Mouse (Mus musculus) erythroblast, adult 5-6 weeks (primary cell): ENCODE data around the gene Ksr2. TPM values are rescaled to one million over a fixed set of nuclear protein-coding genes. Genes with fewer than 3 reads are reported as not detected.
"Not testable (repeated sequence)": the region's sequence is repeated elsewhere in the genome, so short reads cannot be mapped to it uniquely, and the experiment has no call there.

Experiments
- ATAC-seq: replicated peaks from 2 replicates; pipeline ENCODE4 v1.8.0; 2016; ENCODE audit warnings: moderate number of reproducible peaks, mild to moderate bottlenecking, moderate TSS enrichment, inconsistent platforms; ENCODE audit not compliant: poor library complexity, low FRiP score, severe bottlenecking
- total RNA-seq, 2 experiments: library from RNA; stranded (forward) in 1 of 2; stranded (reverse) in 1 of 2; fragments of 150-400 nt in 1 of 2; fragments of 200-764, 138-1000 nt in 1 of 2; gene quantifications; 2 replicates each; pipeline versions ENCODE4 v1.2.3 to v1.2.4; 2015 to 2017; ENCODE audit warnings: low replicate concordance in 2 of 2

The Ksr2 gene
- total RNA-seq (2015; ENCODE audit: low replicate concordance) (0.21 TPM in 1 of 2 replicates, not detected in the other), total RNA-seq (2017; ENCODE audit: low replicate concordance) (under 0.01 TPM in 1 of 2 replicates, not detected in the other)

DNA sequence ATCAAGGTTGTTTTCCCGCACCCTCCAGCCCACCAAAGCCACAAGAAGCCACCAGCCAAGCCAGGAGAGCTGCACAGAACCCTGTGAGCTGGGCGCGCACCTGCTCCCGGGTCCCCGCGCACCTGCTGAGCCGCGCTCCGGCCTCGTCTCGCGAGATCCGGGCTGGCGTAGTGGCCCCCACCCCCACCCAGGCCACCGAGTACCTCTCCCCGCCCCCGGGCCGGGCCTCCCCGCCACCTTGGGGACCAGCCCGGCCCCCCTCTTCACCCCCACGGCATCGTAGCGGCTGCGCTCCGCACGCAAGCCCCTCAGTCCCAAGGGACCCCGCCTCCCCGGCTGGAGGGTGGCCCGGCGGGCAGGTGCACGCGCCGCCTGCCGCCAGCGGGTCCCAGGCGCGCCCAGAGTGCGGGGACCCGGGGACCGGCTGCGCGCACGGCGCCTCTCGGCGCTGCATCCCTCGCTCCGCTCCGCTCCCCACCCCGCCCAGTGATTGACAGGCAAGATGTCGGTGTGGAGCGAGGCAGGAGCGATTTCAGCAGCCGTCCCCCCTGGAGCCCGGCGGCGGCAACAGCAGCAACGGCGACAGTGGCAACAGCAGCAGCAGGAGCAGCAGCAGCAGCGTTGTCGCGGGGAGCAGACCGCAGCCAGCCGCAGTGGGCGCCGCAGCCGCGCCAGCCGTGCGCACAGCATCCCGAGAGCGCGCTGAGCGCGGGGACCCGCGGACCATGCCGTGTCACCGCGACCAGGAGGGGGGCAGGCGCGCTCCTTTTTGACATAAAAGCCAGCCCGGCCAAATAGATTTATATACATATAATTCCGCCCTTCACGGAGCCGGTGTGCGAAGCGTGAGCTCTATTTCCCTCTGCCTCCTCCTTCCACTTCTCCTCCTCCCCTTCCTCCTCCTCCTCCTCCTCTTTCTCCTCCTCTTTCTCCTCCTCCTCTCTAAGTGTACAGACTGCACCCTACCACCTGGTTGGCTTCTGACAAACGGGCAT is at the start of gene Ksr2:
Gene Ksr2, plus strand, starts transcription at position 494 of the 995 bp plus-strand sequence.
- no peak for ATAC-seq

DNA sequence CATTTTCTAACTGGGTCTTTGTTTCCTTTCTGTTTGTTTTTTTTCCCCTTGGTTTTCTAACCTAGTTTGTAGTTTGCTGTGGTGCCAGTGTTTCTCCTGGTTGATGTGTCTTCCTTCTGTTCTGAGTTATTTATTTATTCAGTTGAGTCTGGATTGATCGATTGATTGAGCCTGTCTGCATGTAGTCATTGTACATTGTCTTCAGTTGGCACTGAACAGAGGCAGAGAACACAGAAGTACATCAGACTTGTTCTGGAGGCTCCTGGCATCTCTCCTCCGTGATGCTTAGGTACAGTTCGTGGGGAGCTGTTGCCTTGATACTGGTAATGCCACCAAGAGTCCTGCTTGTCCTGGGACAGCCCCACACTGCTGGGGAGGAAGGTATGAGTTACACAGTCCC is 49.0 kb upstream of the Ksr2 start:
- no peak for ATAC-seq

DNA sequence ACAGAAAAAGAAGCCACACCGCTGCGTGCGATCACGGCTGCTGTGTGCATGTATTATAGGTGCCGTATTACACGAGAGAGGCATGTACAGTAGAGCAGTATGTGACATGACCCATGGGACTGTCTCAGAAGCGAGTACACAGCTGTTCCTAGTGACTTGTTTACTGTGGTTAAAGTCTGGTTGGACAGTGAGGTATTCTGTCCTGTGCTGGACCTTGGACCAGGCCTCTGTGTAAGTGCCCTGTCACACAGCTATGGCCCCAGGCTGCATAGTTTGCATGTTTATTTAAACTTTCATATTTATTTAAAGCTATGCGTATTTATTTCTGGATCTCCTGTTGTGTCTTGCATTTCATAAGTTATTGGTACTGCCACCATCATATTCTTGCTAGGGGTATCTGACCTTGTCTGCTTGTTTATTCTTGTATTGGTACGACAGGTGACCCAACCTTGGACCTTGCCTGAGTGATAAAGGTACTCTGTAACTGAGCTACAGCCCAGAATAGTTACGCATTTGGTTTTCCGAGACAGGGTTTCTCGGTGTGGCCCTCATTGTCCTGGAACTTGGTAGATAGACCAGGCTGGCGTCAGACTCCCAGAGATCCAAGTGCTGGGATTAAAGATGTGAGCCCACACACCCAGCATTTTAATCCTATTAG is 47.8 kb upstream of the Ksr2 start:
- ATAC-seq, result no peak

DNA sequence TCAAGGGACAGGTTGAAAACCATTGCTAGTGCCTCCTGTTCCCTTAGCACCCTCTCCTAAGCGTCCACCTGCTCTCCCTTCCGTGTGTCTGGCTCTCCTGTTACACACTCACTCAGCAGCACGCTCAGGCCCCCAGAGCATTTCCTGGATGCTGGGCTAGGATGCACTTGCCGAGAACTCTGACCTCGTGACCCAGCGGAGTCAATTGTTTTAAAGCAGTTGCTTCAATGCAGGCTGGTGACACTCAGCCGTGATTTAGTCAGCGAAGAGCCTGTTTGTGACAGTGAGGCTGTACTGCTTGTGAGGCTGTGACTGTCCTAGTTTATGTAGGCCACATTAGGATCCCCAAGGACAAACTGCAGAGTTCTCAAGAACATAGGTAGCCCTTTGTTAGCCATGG is 46.6 kb upstream of the Ksr2 start:
- ATAC-seq, result no peak

DNA sequence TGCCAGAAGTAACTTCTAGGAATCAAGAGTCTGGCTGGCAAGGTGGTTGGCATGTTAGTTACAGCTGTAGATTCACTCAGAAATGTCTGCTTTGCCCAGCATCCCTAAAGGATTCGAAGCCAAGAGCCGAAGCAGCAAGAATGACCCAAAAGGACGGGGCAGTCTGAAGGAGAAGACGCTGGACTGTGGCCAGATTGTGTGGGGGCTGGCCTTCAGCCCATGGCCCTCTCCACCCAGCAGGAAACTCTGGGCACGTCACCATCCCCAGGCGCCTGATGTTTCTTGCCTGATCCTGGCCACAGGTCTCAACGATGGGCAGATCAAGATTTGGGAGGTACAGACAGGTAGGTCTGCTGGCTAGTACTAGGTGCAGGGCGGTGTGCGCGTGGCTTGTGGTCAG is 43.2 kb upstream of the Ksr2 start:
- no peak for ATAC-seq

DNA sequence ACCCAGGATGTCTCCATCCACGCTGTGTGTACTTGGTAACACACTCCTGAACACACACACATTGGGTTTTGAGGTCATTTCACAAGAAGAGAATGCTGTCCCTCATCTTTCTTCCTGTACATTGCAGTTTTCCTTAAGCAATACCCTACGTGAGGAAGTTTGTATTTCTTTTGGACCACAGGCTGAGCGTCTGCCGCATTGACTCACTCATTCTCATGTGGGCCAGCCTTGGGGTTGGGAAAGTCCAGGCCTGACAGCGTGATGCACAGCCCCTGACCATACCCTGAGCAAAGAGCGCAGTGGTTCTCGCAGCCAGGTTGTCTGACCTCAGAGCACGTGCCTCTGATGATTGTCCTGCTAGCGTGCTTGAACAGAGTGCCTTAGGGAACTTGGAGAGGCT is 40.4 kb upstream of the Ksr2 start:
- ATAC-seq, result no peak

DNA sequence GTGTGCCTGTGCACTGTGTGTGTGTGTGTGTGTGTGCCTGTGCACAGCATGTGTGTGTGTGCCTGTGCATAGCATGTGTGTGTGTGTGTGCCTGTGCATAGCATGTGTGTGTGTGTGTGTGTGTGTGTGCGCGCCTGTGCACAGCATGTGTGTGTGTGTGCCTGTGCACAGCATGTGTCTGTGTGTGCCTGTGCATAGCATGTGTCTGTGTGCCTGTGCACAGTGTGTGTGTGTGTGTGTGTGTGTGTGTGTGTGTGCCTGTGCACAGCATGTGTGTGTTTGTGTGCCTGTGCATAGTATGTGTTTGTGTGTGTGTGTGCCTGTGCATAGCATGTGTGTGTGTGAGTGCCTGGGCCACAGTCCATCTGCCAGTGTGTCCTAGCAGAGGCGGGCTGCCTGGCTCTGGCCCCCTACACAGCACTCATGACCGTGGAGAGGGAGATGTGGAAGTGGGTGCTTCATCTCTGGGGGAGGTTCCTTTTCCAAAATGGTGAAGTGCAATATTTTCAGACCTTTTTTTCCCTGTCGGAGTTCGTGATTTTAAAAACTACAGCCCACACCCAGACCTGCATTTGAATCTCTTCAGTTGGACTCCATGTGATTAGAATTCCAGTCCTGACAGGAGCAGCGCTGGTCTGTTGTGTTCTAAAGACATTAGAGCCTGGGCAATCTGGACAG is 39.3 kb upstream of the Ksr2 start:
- no peak for ATAC-seq

DNA sequence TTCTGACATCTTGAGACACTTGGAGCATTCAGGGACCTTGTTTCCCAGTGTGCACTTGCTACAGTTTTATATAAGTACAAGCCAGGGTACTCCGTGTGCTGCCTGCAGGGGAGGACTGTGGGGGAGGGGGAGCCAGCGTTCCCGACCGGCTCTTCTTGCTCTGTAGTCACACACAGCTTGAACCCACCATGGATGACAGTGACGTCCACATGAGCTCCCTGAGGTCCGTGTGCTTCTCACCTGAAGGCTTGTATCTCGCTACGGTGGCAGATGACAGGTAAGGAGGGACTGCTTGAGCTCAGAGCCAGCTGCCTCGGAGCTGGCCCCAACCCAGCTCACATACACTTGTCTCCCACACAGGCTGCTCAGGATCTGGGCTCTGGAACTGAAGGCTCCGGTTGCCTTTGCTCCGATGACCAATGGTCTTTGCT is 37.5 kb upstream of the Ksr2 start:
- ATAC-seq, result no peak

DNA sequence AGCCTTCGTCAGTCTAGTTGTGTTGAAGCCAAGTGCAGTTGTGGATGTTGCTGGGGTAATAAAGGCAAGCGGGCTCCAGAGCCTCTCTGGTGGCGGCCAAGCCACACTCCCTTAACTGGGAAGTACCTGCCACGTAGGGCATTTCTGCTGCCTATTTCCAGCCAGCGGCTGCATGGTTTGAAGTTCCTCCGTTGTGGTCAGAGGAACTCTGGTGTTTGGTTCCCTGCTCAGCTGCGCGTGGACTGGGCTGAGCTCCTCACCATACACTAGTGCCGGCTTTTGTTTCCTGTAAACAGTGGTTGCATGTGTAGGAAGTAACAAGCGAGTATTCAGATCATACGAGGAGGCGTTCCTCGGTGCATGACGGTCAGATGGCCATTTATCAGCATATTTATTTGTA is 36.1 kb upstream of the Ksr2 start:
- not testable (repeated sequence) for ATAC-seq

DNA sequence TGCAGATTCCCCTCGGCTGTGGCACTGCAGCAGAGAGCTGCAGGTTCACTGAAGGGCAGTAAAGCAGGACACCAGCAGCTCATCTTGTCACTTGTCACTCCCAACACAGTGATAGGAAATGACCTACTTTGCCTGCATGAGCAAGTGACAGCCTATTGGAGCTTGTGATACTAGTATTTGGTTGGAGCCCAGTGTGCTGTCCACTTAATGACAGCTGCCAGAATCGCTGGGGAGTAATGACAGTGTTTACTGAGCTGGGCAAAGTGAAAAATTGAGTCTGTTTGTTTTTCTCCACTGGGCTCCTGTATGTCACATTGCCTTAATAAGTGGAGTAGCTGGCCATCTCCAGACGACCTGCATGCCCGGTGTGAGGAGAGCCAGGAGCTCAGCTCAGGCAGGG is 33.6 kb upstream of the Ksr2 start:
- no peak for ATAC-seq

DNA sequence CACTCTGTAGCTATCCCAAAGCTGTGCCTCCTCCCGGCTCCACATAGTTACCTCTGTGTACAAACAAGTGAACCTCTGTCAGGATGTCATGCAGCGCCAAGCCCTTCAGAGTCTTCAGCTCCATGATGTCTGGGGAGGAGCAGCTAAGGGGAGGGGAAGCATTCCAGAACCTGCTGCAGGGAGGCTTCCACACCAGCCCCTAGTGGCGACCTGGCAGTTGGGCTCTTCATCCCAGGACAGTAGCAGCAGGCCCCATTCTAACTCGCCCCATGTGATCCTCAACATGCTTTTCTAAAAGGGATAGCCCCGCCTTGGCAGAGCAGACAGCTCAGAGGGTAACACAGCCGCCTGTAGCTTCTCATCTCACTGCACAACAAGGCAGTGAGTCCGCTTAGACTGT is 32.0 kb upstream of the Ksr2 start:
- ATAC-seq, result no peak

DNA sequence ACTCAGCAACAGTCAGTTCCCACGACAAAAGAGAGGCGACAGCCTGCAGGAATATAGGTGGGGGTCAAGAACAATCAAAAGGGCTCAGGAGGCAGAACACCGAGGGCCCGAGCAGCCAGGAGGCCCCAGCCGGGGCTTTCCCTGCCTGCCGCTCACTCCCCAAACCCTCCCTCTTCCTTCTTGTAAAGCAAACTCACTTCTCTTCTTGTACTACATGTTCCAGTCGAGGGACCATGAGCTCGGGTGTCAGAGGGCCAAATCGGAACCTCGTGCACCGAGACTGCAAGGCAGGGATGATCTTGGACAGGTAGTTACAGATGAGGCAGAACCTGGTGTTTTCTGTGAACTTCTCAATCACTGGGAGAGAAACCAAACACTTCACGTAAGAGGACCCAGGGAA is 30.6 kb upstream of the Ksr2 start:
- ATAC-seq, result no peak

DNA sequence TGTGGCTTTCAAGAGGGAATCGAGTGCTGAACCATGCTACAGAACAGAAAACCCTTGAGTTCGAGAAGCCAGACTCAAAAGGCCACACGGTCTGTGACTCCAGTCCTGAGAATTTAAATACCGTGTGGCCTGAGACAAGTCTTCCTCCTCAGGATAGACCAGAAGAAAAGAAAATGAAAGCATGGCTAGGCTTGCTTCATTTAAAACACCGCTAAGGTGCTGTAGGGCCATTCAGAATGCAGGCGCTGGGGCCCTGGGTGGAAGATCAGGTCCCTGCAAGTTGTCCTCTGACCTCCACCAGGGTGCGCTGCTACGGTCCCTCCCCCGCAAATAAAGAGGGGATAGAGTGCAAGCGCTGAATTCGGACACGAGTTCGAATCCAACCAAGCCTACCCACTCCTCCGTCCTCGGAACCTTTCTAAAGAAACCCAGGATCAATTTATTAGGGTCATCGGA is 25.5 kb upstream of the Ksr2 start:
- ATAC-seq, result peak; percentile 77

DNA sequence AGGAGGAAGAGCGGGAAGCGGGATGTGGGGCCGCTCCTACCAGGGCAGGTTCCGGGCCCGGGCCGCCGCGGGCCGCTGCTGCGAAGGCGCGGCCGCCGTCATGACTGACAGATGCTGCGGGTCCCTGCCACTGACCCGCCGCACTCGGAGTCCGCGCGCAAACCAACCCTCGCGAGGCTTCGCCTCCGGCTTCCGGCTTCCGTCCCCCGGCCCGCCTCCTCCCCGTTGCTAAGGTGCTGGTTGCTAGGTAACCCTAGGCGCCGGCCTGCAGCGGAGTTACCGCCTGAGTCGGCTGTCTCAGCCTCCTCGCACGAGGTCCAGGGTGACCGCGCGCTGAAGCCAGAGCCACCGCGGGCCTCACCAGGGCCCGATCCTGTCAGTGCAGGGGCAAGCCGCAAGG is 24.9 kb upstream of the Ksr2 start, which contains the start of gene Rfc5:
Gene Rfc5, minus strand, starts transcription at position 171 of the 400 bp plus-strand sequence.
- peak; percentile 95 for ATAC-seq

DNA sequence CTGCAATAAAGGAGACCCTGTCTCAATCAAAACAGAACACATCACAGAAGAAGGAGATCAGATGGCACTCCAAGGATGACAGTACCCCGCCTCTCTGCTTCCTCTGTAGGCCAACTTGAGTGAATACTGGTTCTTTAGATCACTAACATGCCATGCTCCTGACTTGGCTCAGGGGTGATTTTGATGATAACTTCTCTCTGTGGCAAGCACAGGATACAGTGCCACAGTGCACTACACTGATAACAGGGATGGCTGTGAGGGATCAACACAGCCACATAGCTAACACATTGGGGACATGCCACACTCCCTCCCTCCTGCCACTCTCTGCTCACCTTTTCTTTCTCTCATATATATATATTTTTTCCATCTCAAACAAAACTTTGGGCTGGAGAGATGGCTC is 22.9 kb upstream of the Ksr2 start:
- ATAC-seq, result no peak

DNA sequence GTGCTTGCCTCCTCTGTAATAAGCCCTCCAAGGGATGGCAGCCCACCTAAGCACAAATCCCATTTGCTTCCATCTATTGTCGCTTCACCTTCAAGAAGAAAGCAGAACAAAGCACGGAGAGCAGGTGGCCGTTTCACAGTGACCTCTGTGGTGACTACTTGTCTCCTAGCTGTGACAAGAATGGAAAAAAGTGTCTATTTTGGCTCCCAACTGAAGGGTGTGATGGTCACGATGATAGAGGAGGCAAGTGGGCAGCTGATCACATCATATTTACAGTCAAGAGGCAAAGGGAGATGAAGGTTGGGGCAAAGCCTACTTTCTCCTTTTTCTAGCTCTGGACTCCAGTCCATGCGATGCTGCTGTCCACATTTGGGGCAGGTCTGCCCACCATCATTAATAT is 18.0 kb upstream of the Ksr2 start:
- no peak for ATAC-seq

DNA sequence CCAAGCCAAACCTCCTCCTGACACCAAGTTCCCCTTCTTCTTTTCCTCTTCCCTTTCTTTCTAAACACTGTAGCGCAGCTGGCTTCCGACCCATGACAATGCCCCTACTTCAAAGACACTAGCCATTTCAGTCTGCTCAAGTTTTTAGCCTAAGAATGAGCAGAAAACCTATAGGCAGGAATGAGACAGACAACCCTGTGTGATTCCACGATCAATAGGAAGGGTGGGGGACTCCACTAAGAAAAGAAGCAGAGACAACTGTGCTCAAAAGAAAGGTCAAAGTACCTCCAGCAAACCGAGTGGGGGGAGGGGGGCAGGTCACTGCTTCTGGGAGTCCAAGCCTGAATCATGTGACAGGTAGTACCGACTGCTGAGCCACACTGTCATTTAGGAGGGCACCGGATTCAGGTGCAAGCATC is 17.2 kb upstream of the Ksr2 start:
- ATAC-seq, result no peak

DNA sequence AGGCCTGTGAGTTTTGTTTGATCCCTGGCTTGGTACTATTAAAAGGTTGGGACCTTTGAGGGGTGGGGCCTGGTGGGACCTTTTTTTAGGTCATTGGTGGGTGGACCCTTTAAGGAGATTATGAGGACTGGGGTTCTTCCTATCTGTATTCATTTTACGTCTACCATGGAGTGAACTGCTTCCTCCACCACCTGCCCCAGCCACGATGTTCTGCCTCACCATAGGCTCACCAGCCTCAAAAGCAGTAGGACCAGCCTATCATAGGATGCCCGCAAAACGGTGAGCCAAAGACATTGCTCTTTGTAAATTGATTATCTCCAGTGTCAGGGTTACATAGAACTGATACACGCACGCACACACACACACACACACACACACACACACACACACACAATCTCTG is 16.4 kb upstream of the Ksr2 start:
- ATAC-seq, result no peak

DNA sequence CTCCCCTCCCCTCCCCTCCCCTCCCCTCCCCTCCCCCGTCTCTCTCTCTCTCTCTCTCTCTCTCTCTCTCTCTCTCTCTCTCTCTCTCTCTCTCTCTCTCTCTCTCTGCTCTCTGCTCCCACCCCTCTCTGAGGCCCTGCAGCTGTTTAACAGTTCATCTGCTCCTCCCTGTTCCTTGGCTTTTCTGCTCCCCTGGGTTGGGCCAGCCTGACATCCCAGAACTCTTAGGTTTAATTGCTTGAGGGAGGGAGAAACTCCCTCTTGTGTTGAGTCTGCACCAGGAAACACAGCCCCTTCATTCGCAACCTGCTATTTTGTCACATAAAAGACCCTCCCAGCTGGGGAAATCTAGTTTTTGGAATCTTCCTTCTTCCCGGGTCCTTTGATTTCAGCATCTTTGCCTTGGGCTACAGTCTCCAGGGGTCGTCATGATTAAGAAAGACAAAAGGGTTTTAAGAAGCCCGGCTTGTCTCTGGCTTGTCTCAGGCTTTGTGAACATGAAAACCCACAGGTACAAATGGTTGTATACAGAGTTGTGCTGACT is 15.7 kb upstream of the Ksr2 start:
- ATAC-seq, result no peak

DNA sequence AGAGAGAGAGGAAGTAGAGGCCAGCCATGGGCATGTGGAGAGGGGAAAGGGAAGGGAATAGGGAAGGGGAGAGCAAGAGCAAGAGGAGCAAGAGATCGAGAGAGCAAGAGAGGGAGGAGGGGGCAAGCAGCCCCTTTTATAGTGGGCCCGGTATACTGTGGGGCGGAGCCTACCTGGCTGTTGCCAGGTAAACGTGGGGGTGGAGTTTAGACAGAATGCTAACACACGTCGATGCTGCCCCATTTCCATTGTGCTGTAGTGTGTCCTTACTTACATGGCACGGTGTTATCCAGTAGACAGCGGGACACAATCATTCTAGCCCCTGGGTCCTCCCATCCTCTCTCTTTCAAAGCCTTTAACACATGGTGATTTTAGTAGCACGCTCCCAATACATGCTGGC is 14.5 kb upstream of the Ksr2 start:
- no peak for ATAC-seq
